Mouse (Mus musculus) CH12.LX (cell line): ENCODE measurements around the gene Pcdh15. TPM values are rescaled to one million over a fixed set of nuclear protein-coding genes. Genes with fewer than 3 reads are reported as not detected.
A peak's percentile ranks its signal among the peaks of the same experiment; 100 is the strongest.

Source experiments
- DNase-seq: peaks from one replicate; pipeline ENCODE4 v3.0.0-alpha.2; 2013; ENCODE audit errors: extremely low read depth
- H3K27ac ChIP-seq: 2 replicates; pipeline ENCODE4 v1.5.1; 2012; ENCODE audit warnings: low read depth, mild to moderate bottlenecking, control low read depth, moderate library complexity; ENCODE audit not compliant: insufficient read depth
- H3K27me3 ChIP-seq: replicated peaks from 2 replicates; pipeline ENCODE3; 2012; ENCODE audit warnings: inconsistent platforms
- H3K36me3 ChIP-seq, 2 experiments: replicated peaks in 1 of 2; 2 replicates each; pipeline versions ENCODE3 to v1.6.1; 2012; ENCODE audit warnings: inconsistent platforms in 1 of 2, low read length in 1 of 2, mild to moderate bottlenecking in 1 of 2, mixed read lengths in 1 of 2, moderate library complexity in 1 of 2; ENCODE audit not compliant: control insufficient read depth in 1 of 2, insufficient read depth in 1 of 2
- H3K4me1 ChIP-seq, 2 experiments: 2 replicates each; pipeline ENCODE4 v1.6.1; 2012; ENCODE audit warnings: inconsistent platforms in 1 of 2, moderate library complexity in 1 of 2; ENCODE audit not compliant: insufficient read depth in 2 of 2, control insufficient read depth in 1 of 2
- H3K4me2 ChIP-seq: 2 replicates; pipeline ENCODE4 v1.6.1; 2012; ENCODE audit warnings: low read depth, mild to moderate bottlenecking, control low read depth; ENCODE audit not compliant: poor library complexity, insufficient read depth, severe bottlenecking
- H3K4me3 ChIP-seq, 3 experiments: fragments of 150-350 bp in 1 of 3; sonication (generic) in 1 of 3; replicated peaks in 1 of 3; 2 replicates each; pipeline versions ENCODE3 to v1.5.1; 2011 to 2012; ENCODE audit warnings: low read depth in 2 of 3, low read length in 2 of 3, mild to moderate bottlenecking in 2 of 3, moderate library complexity in 2 of 3, control low read depth in 1 of 3, improper control_type of control experiment in 1 of 3, inconsistent platforms in 1 of 3, mixed read lengths in 1 of 3; ENCODE audit not compliant: poor library complexity in 1 of 3
- H3K79me2 ChIP-seq: replicated peaks from 2 replicates; pipeline ENCODE4 v1.6.1; 2012; ENCODE audit warnings: mild to moderate bottlenecking, moderate library complexity; ENCODE audit not compliant: control insufficient read depth, poor library complexity, insufficient read depth, severe bottlenecking; ENCODE audit errors: extremely low read depth
- H3K9ac ChIP-seq: 2 replicates; pipeline ENCODE4 v1.6.1; 2012; ENCODE audit warnings: low read depth, mild to moderate bottlenecking, control low read depth, moderate library complexity; ENCODE audit not compliant: insufficient read depth
- H3K9me3 ChIP-seq: replicated peaks from 2 replicates; pipeline ENCODE3; 2012; ENCODE audit warnings: low read length, inconsistent platforms, mixed read lengths
- BHLHE40 ChIP-seq: IDR thresholded peaks from 2 replicates; pipeline ENCODE4 v1.6.1; 2011; ENCODE audit warnings: mild to moderate bottlenecking, low read depth, low read length, improper control_type of control experiment
- CHD2 ChIP-seq: IDR thresholded peaks from 2 replicates; pipeline ENCODE4 v1.6.1; 2011; ENCODE audit warnings: low read length, improper control_type of control experiment
- CTCF ChIP-seq, 2 experiments: IDR thresholded peaks in 1 of 2; conservative IDR thresholded peaks in 1 of 2; 2 replicates each; pipeline ENCODE4 v1.5.1; 2011 to 2012; ENCODE audit warnings: low read depth in 2 of 2, low read length in 2 of 2, improper control_type of control experiment in 1 of 2, inconsistent platforms in 1 of 2, mild to moderate bottlenecking in 1 of 2, moderate library complexity in 1 of 2
- EP300 ChIP-seq: IDR thresholded peaks from 2 replicates; pipeline ENCODE4 v1.6.1; 2011; ENCODE audit warnings: low read length, improper control_type of control experiment
- HCFC1 ChIP-seq: IDR thresholded peaks from 2 replicates; pipeline ENCODE4 v1.6.1; 2012; ENCODE audit warnings: low read depth, mild to moderate bottlenecking, inconsistent platforms, low read length, improper control_type of control experiment
- JUND ChIP-seq: conservative IDR thresholded peaks from 2 replicates; pipeline ENCODE4 v1.6.1; 2011; ENCODE audit warnings: low read depth, low read length, improper control_type of control experiment
- MAFK ChIP-seq: IDR thresholded peaks from 2 replicates; pipeline ENCODE4 v1.6.1; 2011; ENCODE audit warnings: low read length, improper control_type of control experiment; ENCODE audit not compliant: insufficient replicate concordance
- MXI1 ChIP-seq: IDR thresholded peaks from 2 replicates; pipeline ENCODE4 v1.6.1; 2011; ENCODE audit warnings: mild to moderate bottlenecking, low read depth, low read length, improper control_type of control experiment
- MYC ChIP-seq: IDR thresholded peaks from 2 replicates; pipeline ENCODE4 v1.6.1; 2011; ENCODE audit warnings: low read depth, mild to moderate bottlenecking, improper control_type of control experiment, low read length
- POLR2A ChIP-seq: IDR thresholded peaks from 2 replicates; pipeline ENCODE4 v1.6.1; 2011; ENCODE audit warnings: low read depth, mild to moderate bottlenecking, improper control_type of control experiment, low read length
- POLR2AphosphoS2 ChIP-seq: IDR thresholded peaks from 2 replicates; pipeline ENCODE4 v1.6.1; 2011; ENCODE audit warnings: low read depth, low read length, improper control_type of control experiment
- RAD21 ChIP-seq: IDR thresholded peaks from 2 replicates; pipeline ENCODE4 v1.6.1; 2011; ENCODE audit warnings: low read depth, mild to moderate bottlenecking, low read length, improper control_type of control experiment, moderate library complexity
- SIN3A ChIP-seq: IDR thresholded peaks from 2 replicates; pipeline ENCODE4 v1.6.1; 2012; ENCODE audit warnings: low read length, improper control_type of control experiment, inconsistent platforms
- TCF12 ChIP-seq: IDR thresholded peaks from 2 replicates; pipeline ENCODE4 v1.6.1; 2014; ENCODE audit warnings: low read depth, mild to moderate bottlenecking, inconsistent platforms, low read length, improper control_type of control experiment
- UBTF ChIP-seq: IDR thresholded peaks from 2 replicates; pipeline ENCODE4 v1.6.1; 2012; ENCODE audit warnings: low read depth, mild to moderate bottlenecking, inconsistent platforms, low read length, improper control_type of control experiment, moderate library complexity
- USF1 ChIP-seq: IDR thresholded peaks from 2 replicates; pipeline ENCODE4 v1.6.1; 2014; ENCODE audit warnings: low read depth, mild to moderate bottlenecking, inconsistent platforms, low read length, improper control_type of control experiment
- USF2 ChIP-seq: conservative IDR thresholded peaks from 2 replicates; pipeline ENCODE4 v1.6.1; 2011; ENCODE audit warnings: low read depth, low read length, improper control_type of control experiment
- ZC3H11A ChIP-seq: IDR thresholded peaks from 2 replicates; pipeline ENCODE4 v1.6.1; 2012; ENCODE audit warnings: low read depth, mild to moderate bottlenecking, inconsistent platforms, low read length, improper control_type of control experiment
- ZKSCAN1 ChIP-seq: IDR thresholded peaks from 2 replicates; pipeline ENCODE4 v1.6.1; 2012; ENCODE audit warnings: low read depth, inconsistent platforms, low read length, improper control_type of control experiment, borderline replicate concordance
- ZMIZ1 ChIP-seq: IDR thresholded peaks from 2 replicates; pipeline ENCODE4 v1.6.1; 2012; ENCODE audit warnings: low read depth, mild to moderate bottlenecking, inconsistent platforms, low read length, improper control_type of control experiment
- ZNF384 ChIP-seq: IDR thresholded peaks from 2 replicates; pipeline ENCODE4 v1.6.1; 2012; ENCODE audit warnings: low read depth, low read length, improper control_type of control experiment, inconsistent platforms
- dilution Hi-C: fragments of 300-500 bp; cut with MboI; formaldehyde crosslinking; loops from 2 replicates; pipeline ENCODE4 v1.14.3; 2020; ENCODE audit warnings: low sequenced_read_pairs; ENCODE audit not compliant: extremely low pct_unique_long_range_greater_than_20kb, extremely low pct_ligation_motif_present
- in situ Hi-C: fragments of 300-500 bp; cut with MboI; formaldehyde crosslinking; loops from 3 replicates; pipeline ENCODE4 v1.14.3; 2019; ENCODE audit warnings: low sequenced_read_pairs, low pct_ligation_motif_present, low pct_unique_long_range_greater_than_20kb, mixed read lengths
- polyA plus RNA-seq: library from polyadenylated mRNA; unstranded; fragments of >175 nt; gene quantifications from 2 replicates; pipeline ENCODE4 v1.2.1, GENCODE M21; 2012; ENCODE audit warnings: low read depth; ENCODE audit not compliant: insufficient read length
- total RNA-seq, 2 experiments: library from RNA; depleted of rRNA; stranded (reverse); fragments of 300-350 nt in 1 of 2; fragments of >200 nt in 1 of 2; gene quantifications; 2 replicates each; pipeline ENCODE4 v1.2.3; 2012 to 2014

The Pcdh15 gene
- total and polyA plus RNA-seq, 3 experiments = not detected

DNA sequence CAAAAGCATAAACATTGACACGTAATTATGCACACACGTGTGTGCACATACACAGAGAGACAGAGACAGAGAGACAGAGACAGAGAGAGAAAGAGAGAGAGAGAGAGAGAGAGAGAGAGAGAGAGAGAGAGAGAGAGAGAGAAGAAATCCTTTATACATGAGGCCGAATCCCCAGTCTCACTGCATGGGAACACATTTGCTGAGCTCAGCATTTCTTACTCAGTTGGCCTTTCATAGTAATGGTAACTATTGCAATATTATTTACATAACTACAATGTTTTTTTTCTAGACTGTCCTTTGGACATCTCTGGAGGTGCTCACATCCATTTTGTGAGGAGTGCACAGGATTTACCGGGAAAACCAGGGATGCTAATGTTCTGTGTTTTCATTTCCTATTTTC, 705.9 kb downstream of the Pcdh15 start:
- H3K9me3 ChIP-seq = peaks cover 39% of the 10 kb centered on the region
- in situ Hi-C loops (no loop called here), dilution Hi-C loops (no loop called here)
- H3K9ac ChIP-seq = no peak overlapping the region
- TF ChIP-seq TCF12 = no peak
- peak; percentile 63; the same call in 1 of the 2 replicates for TF ChIP-seq MAFK
- no peaks in the 10 kb centered on the region for H3K4me1 ChIP-seq
- H3K36me3 ChIP-seq = no peaks in the 10 kb centered on the region
- H3K27me3 ChIP-seq = no peaks in the 10 kb centered on the region
- no peak overlapping the region for H3K27ac ChIP-seq
- H3K79me2 ChIP-seq = no peaks in the 10 kb centered on the region
- H3K4me2 ChIP-seq = no peak overlapping the region
- DNase-seq = no peak
- no peak overlapping the region for H3K4me3 ChIP-seq

DNA sequence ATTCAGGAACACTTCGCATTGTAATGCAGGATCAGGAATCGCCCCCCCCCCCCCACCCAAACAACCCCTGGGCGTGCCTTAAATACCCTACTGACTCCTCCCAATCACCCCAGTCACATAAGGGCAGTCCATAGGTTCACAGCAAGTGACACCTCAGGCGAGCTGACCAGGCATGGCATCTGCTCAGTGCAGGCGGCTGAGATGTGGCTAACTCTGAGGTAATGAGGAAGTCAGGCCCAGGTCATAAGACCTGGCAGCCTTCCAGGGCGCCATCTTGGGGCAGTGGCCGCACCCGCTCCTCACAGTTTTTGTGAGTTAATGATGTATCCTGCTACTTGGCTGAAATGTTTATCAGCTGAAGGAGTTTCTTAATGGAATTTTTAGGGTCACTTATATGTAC, 713.2 kb downstream of the Pcdh15 start:
- in situ Hi-C loops = no loop called here
- H3K36me3 ChIP-seq = no peaks in the 10 kb centered on the region
- TF ChIP-seq RAD21 = no peak
- TF ChIP-seq MYC = no peak
- no peak for TF ChIP-seq USF2
- TF ChIP-seq CHD2 = no peak
- TF ChIP-seq POLR2A = no peak
- no peak for TF ChIP-seq UBTF
- TF ChIP-seq MXI1 = no peak
- no peak for TF ChIP-seq ZMIZ1
- TF ChIP-seq TCF12 = no peak
- TF ChIP-seq ZC3H11A = no peak
- no peak for TF ChIP-seq SIN3A
- no peak for TF ChIP-seq USF1
- no peak for TF ChIP-seq HCFC1
- no peak for TF ChIP-seq CTCF (conservative IDR thresholded peaks at IDR 0.05 in 1 of 2, IDR thresholded peaks at IDR 0.05 in 1 of 2; ENCODE audit: low read depth in 2 of 2, low read length in 2 of 2)
- no peak for TF ChIP-seq ZKSCAN1
- no peak for TF ChIP-seq BHLHE40
- no peak for TF ChIP-seq POLR2AphosphoS2
- TF ChIP-seq JUND = no peak
- no peak for TF ChIP-seq ZNF384
- TF ChIP-seq EP300 = no peak
- TF ChIP-seq, all 38 proteins: peak for 0

More for the DNA sequence above, 713.2 kb downstream of the Pcdh15 start:
- H3K27me3 ChIP-seq = no peaks in the 10 kb centered on the region
- DNase-seq = no peak
- dilution Hi-C loops = no loop called here
- no peaks in the 10 kb centered on the region for H3K4me1 ChIP-seq
- no peak overlapping the region for H3K9ac ChIP-seq
- no peak overlapping the region for H3K27ac ChIP-seq
- no peak overlapping the region for H3K4me2 ChIP-seq
- no peaks in the 10 kb centered on the region for H3K79me2 ChIP-seq
- H3K9me3 ChIP-seq = peaks cover 30% of the 10 kb centered on the region
- no peak overlapping the region for H3K4me3 ChIP-seq
